8 mouse cellular contexts compared by ENCODE assay signal in genomic region chr7:64392819-64393151, GRCm38 (mm10). TPM values are rescaled to one million over a fixed set of nuclear protein-coding genes. Genes with fewer than 3 reads are reported as not detected.
DNase-seq lines count a peak whose midpoint lies in the region; ATAC-seq and TF ChIP-seq lines count a peak whose summit lies in the region.

No protein-coding gene starts in this region.

- peak overlapping the region; percentile 76 for H3K9ac ChIP-seq in hindbrain, embryonic 14.5 days
- H3K9ac ChIP-seq in midbrain, embryonic 13.5 days (replicated peaks), result peak overlapping the region; percentile 67

- ATAC-seq in activated CD4-positive, CD25-positive, alpha-beta regulatory T cell, adult 4 months, result peak; percentile 13
- no peak for ATAC-seq in hindbrain, embryonic 14.5 days (ENCODE audit: low FRiP score)
- ATAC-seq in midbrain, embryonic 13.5 days, result no peak

- TF ChIP-seq POLR2A in kidney, adult 2 months (IDR thresholded peaks at IDR 0.05; ENCODE audit: low read depth, low read length), result no peak

- TF ChIP-seq CTCF in kidney, adult 2 months (conservative IDR thresholded peaks at IDR 0.05; ENCODE audit: insufficient read depth, insufficient read length, low read depth, low read length), result no peak

- H3K36me3 ChIP-seq in kidney, adult 2 months (ENCODE audit: control insufficient read depth, insufficient read depth, low read length), result peaks cover 2% of the 10 kb centered on the region; the same call in 1 of the 2 replicates
- peaks cover 20% of the 10 kb centered on the region for H3K36me3 ChIP-seq in hindbrain, embryonic 14.5 days (replicated peaks; ENCODE audit: control insufficient read depth, insufficient read depth)
- H3K36me3 ChIP-seq in midbrain, embryonic 13.5 days, result peaks cover 14% of the 10 kb centered on the region

- no peak for DNase-seq in kidney, adult 2 months
- no peak for DNase-seq in kidney, adult 18-20 months
- no peak for DNase-seq in hindbrain, embryonic 14.5 days (ENCODE audit: low spot score)
- DNase-seq in retina, postnatal 1 day, result no peak
- no peak for DNase-seq in adrenal gland, postnatal 25 days
- DNase-seq in layer of hippocampus, postnatal 36 days, result no peak

- peak overlapping the region; percentile 83 for H3K27ac ChIP-seq in kidney, adult 2 months (ENCODE audit: insufficient read depth, low read depth, low read length)
- H3K27ac ChIP-seq in hindbrain, embryonic 14.5 days, result peak overlapping the region; percentile 48; the same call in 1 of the 2 replicates
- H3K27ac ChIP-seq in midbrain, embryonic 13.5 days, result peak overlapping the region; percentile 45; the same call in 1 of the 2 replicates

- H3K9me3 ChIP-seq in hindbrain, embryonic 14.5 days (ENCODE audit: control insufficient read depth, low read length), result no peaks in the 10 kb centered on the region
- no peaks in the 10 kb centered on the region for H3K9me3 ChIP-seq in midbrain, embryonic 13.5 days

- H3K4me1 ChIP-seq in kidney, adult 2 months (ENCODE audit: control insufficient read depth, insufficient read depth, low read length), result no peaks in the 10 kb centered on the region; the same call in 1 of the 2 replicates
- H3K4me1 ChIP-seq in hindbrain, embryonic 14.5 days (replicated peaks; ENCODE audit: control insufficient read depth, insufficient read depth, low read length), result peaks cover 13% of the 10 kb centered on the region
- peaks cover 21% of the 10 kb centered on the region for H3K4me1 ChIP-seq in midbrain, embryonic 13.5 days (replicated peaks)

- no peaks in the 10 kb centered on the region for H3K27me3 ChIP-seq in kidney, adult 2 months (replicated peaks; ENCODE audit: control insufficient read depth, insufficient read depth, low read length)
- H3K27me3 ChIP-seq in hindbrain, embryonic 14.5 days (ENCODE audit: control insufficient read depth, insufficient read depth, low read length), result no peaks in the 10 kb centered on the region
- H3K27me3 ChIP-seq in midbrain, embryonic 13.5 days, result no peaks in the 10 kb centered on the region

- peak overlapping the region; percentile 72 for H3K4me2 ChIP-seq in hindbrain, embryonic 14.5 days (replicated peaks)
- peak overlapping the region; percentile 96 for H3K4me2 ChIP-seq in midbrain, embryonic 13.5 days (replicated peaks)

- under 1% methylated on average over 15 of the region's 15 CpGs for WGBS in kidney, adult 2 months
- WGBS in hindbrain, embryonic 14.5 days, result 2% methylated on average over 15 of the region's 15 CpGs
- under 1% methylated on average over 15 of the region's 15 CpGs for WGBS in midbrain, embryonic 13.5 days

- H3K4me3 ChIP-seq in kidney, adult 2 months (ENCODE audit: insufficient read depth, low read depth, low read length), result peak overlapping the region; percentile 81
- peak overlapping the region; percentile 72 for H3K4me3 ChIP-seq in hindbrain, embryonic 14.5 days (replicated peaks; ENCODE audit: low read length)
- H3K4me3 ChIP-seq in midbrain, embryonic 13.5 days (replicated peaks), result peak overlapping the region; percentile 75

RNA-seq across cellular contexts. Expression of gene Mcee, which starts 0.4 kb away (rescaled TPM):
- 77.6 and 106 TPM in 2 replicates for polyA plus RNA-seq in kidney, adult 2 months (2012; rRNA removed)
- polyA plus RNA-seq in activated CD4-positive, CD25-positive, alpha-beta regulatory T cell, adult 4 months (2017; shearing (Covaris generic)), result 10 to 100 TPM; 25.5 to 26.7 TPM
- polyA plus RNA-seq in hindbrain, embryonic 14.5 days (2014; fragmentation: Nextera tagmentation; extraction: Ambion mirVana), result 47.3 and 58.9 TPM in 2 replicates
- polyA plus RNA-seq in midbrain, embryonic 13.5 days (2015; fragmentation: Nextera tagmentation; extraction: Ambion mirVana), result 34.3 and 36.1 TPM in 2 replicates
- 72.1 and 75.4 TPM in 2 replicates for total RNA-seq in adrenal gland, postnatal 25 days (2021)
- total RNA-seq in layer of hippocampus, postnatal 36 days (2021), result 10 to 100 TPM; 45.1 to 51.9 TPM

RNA-seq across cellular contexts. Expression of gene Mphosph10, which starts 0.7 kb away (rescaled TPM):
- 0.95 and 1.5 TPM in 2 replicates for polyA plus RNA-seq in kidney, adult 2 months (2012; rRNA removed)
- polyA plus RNA-seq in activated CD4-positive, CD25-positive, alpha-beta regulatory T cell, adult 4 months (2017; shearing (Covaris generic)), result 10 to 100 TPM; 46.9 to 50.2 TPM
- polyA plus RNA-seq in hindbrain, embryonic 14.5 days (2014; fragmentation: Nextera tagmentation; extraction: Ambion mirVana), result 20.2 and 22.5 TPM in 2 replicates
- 31.1 and 34.3 TPM in 2 replicates for polyA plus RNA-seq in midbrain, embryonic 13.5 days (2015; fragmentation: Nextera tagmentation; extraction: Ambion mirVana)
- 23.6 and 36.7 TPM in 2 replicates for total RNA-seq in adrenal gland, postnatal 25 days (2021)
- 10 to 100 TPM; 23.9 TPM for total RNA-seq in layer of hippocampus, postnatal 36 days (2021)

RNA-seq across cellular contexts. Expression of gene Fan1, which starts 18.9 kb away (rescaled TPM):
- polyA plus RNA-seq in kidney, adult 2 months (2012; rRNA removed), result 2.8 and 3.2 TPM in 2 replicates
- 1 to 10 TPM; 4.1 to 4.6 TPM for polyA plus RNA-seq in activated CD4-positive, CD25-positive, alpha-beta regulatory T cell, adult 4 months (2017; shearing (Covaris generic))
- polyA plus RNA-seq in hindbrain, embryonic 14.5 days (2014; fragmentation: Nextera tagmentation; extraction: Ambion mirVana), result 3.5 and 5.0 TPM in 2 replicates
- 9.0 TPM in 2 replicates for polyA plus RNA-seq in midbrain, embryonic 13.5 days (2015; fragmentation: Nextera tagmentation; extraction: Ambion mirVana)
- 9.5 and 12.5 TPM in 2 replicates for total RNA-seq in adrenal gland, postnatal 25 days (2021)
- total RNA-seq in layer of hippocampus, postnatal 36 days (2021), result 10 to 100 TPM; 12.2 to 13.1 TPM
